Mouse (Mus musculus) MN1 (cell line): ENCODE measurements around the gene Col4a2.

Experiments used
- DNase-seq: peaks from one replicate; pipeline ENCODE4 v3.0.0-alpha.2; 2016; ENCODE audit warnings: low spot score

The Col4a2 gene

GRCm38 (mm10) chr8:11324801-11325395, 12.3 kb downstream of the Col4a2 start:
- DNase-seq: no peak

- no peak for DNase-seq
Observed at GRCm38 (mm10) chr8:11327298-11327697, 14.7 kb downstream of the Col4a2 start.

DNA sequence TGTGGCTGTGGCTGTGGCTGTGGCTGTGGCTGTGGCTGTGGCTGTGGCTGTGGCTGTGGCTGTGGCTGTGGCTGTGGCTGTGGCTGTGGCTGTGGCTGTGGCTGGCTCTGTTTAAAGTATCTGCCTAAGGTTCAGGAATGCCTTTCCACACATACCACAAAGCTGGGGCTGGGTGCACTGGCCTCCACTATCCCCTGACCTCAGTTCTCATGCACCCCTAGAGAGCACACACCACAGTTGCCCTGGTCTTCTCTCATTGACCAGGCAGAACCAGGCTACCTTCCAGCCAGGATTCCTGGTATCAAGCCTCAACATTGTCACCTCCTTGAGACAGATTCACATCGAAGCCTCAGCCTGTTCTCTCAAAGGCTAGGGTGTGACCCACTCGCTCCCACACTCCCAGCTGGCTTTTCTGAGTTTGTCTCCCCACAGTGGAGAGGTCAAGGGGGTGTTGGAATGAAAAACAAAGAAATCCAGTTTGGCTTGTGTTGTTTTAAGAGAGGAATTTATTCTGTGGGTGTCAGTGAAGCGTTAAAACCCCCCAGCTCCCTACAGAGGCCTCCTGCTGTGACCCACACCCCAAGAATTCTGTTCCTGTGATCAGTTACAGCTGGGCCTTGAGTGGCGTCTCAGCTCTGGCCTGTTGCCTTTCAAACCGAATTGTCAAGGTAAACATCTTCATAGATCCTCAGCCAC, 15.3 kb downstream of the Col4a2 start:
- no peak for DNase-seq

DNA sequence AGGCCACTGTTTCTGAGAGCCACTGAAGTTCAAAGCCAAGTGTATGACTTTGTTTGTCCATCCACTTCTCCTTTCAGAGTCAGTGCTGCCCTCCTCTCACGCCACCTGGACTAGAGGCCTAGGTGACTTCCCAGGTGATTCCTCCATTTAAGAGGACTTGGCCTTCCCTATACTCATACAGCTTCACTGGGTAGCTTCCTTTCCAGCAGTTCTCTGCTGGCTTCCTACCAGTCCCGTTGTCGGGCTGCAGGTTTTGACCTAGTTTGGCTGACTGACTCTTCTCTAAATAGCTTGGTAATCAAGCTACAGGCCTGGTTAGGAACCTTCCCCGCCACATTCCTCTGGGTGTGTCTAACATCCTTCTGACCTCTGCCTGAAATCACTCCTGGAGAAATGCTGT, 19.0 kb downstream of the Col4a2 start:
- DNase-seq: no peak

DNA sequence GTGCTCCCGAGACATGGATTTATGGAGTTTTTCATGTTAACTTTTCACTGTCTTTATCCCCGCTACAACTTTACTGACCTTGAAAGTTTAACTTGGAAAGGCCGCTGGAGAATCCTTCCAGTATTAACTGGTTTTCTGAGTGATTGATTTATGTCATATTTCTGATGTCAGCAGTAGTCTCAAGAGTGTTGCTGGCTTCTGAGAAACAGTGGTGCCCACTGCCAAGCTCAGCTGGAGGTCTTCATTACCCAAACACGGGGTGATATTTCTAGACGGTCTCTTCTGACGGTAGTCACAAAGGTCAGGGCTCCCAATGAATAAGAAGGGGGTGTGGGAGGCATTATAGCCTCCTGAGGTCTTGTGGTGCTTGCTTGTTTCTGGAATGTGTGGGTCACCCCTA, 21.1 kb downstream of the Col4a2 start:
- no peak for DNase-seq

DNA sequence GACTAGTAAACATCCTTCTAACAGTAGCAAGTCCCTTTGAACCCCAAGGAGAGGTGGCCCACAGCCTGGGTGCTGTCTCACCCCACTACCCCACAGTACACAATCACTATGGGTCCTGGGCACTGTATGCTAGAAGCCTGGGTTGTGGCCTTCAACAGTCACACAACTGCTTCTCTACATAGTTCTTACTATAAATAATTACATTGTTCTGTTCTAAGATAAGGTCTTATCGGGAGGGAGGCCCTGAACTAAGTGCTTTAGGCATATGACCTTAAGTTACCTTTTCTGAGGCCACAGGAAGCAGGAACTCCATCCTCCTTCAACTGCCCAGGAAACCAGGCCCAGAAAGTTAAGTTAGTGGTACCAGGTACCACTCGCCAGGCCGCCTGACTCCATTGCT, 21.9 kb downstream of the Col4a2 start:
- DNase-seq: no peak

GRCm38 (mm10) chr8:11335238-11335637, 22.6 kb downstream of the Col4a2 start:
- DNase-seq: no peak

- no peak for DNase-seq
Observed at GRCm38 (mm10) chr8:11336346-11336745, 23.7 kb downstream of the Col4a2 start.

GRCm38 (mm10) chr8:11337642-11338041, 25.0 kb downstream of the Col4a2 start:
- DNase-seq: no peak

DNA sequence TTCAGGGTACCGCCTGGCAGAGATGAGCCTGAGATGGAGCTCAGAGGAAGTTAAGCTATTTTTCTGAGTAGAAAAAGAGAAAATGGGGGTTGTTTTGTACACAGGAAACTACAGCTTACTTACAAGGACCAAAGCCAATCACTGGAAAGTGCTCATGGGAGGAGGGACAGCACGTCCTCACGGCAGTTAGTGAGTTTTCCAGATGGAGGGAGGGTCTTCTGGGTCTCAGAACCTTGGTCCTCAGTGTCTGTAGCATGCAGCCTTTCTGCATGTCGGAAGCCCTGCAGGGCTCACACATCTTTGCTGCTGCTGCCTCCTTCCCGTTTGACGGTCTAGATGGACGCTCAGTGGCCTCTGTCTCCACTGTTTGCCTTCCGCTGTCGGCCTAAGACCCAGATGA, 25.9 kb downstream of the Col4a2 start:
- DNase-seq: no peak

DNA sequence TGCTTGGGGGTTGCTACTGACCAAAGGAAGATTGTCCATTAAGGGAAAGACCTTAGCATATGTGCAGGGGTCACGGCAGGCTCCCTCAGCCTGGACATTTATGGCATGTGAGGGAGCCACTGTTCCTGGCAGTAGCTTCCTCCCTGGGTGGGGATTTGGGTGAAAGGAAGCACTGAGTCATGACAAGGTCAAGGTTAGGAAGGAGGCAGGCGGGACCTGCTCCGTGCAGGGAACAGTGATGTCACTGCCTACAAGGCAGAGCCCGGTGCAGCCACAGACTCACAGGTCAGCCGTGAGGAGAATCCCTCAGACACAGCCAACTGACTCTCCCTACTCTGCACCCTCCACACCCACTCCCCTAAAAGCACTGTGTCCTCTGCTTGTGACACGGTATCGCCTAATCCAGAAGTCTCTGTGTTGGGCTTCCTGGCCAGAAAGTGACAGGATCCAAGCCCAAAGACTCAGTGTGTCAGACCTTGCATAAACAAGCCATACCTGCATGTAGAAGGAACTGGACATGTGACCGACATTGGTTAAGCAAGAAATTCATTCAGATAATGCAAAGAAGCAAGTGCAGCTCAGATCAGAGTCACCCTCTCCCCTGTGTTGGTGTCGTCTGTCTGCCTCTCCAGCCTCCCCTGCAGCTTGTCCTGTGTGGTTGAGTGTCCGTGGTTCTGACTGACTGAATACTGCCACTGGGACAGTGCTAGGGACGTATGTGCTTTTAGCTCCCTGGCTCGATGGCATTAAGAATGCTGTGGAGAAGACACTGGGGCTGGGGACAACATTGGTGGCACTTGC, 27.9 kb downstream of the Col4a2 start:
- DNase-seq: no peak

DNA sequence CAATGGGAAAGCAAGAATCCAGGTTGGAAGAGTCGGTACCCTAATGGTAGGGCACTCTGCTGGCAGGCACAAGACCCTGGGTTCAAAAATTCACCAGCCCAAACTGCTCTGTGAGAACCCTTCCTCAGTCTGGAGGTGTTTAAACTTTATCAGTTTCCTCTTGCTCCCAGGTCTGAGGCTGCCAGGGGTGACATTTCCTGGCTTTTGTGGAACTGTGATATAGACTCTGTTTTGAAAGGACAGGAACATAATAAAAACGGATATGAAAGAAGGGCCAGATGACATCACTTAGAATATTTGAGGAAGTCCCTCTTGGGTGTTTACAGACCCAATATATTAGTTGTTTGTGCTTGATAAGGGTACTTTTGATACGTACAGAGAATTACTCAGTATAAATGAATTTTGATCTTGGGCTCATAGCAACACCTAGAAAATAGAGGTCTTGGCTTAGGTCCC, 28.5 kb downstream of the Col4a2 start:
- DNase-seq: no peak

GRCm38 (mm10) chr8:11344459-11344858, 31.9 kb downstream of the Col4a2 start:
- DNase-seq: no peak

- no peak for DNase-seq
Observed at GRCm38 (mm10) chr8:11346225-11346624, 33.6 kb downstream of the Col4a2 start.

DNA sequence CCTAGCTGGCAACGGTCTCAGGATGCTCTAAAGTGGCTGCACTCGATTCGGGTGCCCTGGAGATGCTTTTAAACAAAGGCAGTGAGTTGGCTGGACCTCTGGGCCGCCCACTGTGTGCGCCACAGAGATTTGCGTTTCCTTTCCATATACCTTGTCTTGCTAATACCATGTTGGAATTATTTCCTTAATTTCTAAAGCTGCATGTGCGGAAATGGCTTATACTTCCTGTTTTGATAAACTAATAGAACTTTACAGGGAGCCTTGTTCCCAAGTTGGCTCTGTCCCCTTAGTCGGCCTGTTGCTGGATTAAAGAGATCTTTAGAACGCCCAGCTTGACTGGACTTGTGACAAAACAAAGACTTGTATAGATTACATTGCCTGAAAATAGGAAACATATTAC, 35.1 kb downstream of the Col4a2 start:
- DNase-seq: no peak

DNA sequence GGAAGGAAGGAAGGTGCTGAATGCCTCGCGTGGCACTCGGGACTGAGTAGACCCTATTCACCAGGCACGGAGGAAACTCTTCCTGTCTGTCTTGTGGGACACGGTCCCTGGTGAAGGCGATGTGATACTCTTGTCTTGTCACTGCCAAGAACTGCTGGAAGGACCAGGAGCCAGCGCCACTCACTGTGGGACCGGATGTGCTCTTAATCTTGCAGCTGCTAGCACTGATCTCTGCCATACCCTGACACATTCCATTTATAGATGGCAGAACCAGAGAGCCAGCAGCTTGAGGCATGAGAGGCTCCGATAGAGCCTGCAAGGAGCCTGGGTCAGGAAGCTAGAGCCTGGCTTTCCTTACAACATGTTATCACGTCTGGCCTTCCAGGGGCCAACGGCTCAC, 36.0 kb downstream of the Col4a2 start:
- DNase-seq: no peak

DNA sequence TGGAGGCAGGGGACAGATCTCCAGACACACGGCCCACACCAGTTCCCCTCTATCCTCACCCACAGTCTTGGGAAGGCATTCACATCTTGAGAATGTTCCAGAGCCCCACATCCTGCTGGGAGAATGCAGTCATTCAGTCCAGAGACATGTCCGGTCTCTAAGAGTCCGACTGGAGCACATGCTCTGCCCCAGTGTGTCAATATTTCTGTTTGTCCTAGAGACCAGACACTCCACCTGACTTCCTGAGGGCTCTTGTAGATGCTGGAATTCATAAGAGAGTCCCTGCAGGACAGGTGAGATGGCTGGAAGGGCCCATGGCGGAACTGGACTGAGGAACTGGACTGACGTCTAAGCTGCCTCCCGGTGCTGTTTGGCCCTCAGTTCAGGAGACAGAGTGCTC, 38.8 kb downstream of the Col4a2 start:
- DNase-seq: no peak

- no peak for DNase-seq
Observed at GRCm38 (mm10) chr8:11352514-11352913, 39.9 kb downstream of the Col4a2 start.

GRCm38 (mm10) chr8:11354800-11355451, 42.3 kb downstream of the Col4a2 start:
- no peak for DNase-seq

- no peak for DNase-seq
Observed at GRCm38 (mm10) chr8:11355900-11356299, 43.3 kb downstream of the Col4a2 start.

DNA sequence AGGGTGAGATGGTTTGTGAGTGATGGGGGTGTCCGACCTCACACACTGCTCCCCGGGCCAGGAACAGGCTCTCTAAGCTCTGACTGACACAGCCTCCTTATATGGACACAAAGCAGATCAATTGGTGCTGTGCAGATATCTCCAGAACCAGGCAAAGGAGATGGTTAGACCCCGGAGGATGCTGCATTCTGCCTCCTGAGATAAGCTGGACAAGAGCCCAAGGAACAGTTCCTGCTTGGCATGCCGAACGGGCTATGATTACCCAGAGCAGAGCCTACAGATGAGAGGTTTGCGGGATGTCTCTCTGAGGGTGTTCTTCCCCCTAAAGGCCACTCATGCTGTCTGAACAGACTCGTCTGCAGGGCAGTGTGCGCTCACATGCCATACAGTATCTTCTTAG, 44.2 kb downstream of the Col4a2 start:
- DNase-seq: no peak

DNA sequence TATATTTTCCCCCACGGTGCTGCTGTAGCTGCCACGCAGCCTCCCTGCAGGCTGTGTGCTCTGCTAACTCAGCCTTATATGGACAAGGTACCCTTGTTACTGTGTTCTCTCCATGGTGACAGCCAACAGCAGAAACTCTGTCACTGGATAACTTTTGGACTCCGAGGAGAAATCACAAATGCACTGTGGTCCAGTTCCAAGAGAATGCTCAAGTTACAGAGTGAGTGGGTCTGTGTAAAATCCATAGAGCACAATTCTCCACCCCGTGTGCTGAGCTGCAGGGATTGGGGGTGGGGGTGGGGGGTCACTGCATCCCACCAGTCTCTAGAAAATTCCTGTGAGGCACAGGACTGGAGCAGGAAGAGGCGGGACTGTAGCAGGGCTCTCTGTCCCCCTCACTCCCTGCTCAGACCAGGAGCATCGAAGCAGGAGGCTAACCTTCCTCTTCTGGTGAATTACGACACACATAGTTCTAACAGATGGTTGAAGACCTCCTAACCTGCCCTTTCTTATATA, 45.4 kb downstream of the Col4a2 start:
- no peak for DNase-seq
